Mouse (Mus musculus): ENCODE data around the gene Ndufa3. TPM values are rescaled to one million over a fixed set of nuclear protein-coding genes. Genes with fewer than 3 reads are reported as not detected.
"Not testable (repeated sequence)": the region's sequence is repeated elsewhere in the genome, so short reads cannot be mapped to it uniquely, and the experiment has no call there.

The Ndufa3 gene
- total RNA-seq, 2 experiments from 2014 or later: 931 to 1,252 TPM

GRCm38 (mm10) chr7:3590550-3590949, 26.6 kb upstream of the Ndufa3 start:
- DNase-seq: no peak
- Histone ChIP-seq H3K27ac (no peak overlapping the region), H3K4me3 (no peak overlapping the region)
- intact Hi-C loops (cut with DNase I): no loop called here
- no peak for TF ChIP-seq CTCF (IDR thresholded peaks at IDR 0.05)

GRCm38 (mm10) chr7:3591534-3591933, 25.6 kb upstream of the Ndufa3 start:
- no peak; the same call in 1 of the 2 replicates for TF ChIP-seq CTCF (IDR thresholded peaks at IDR 0.05)
- DNase-seq: no peak
- Histone ChIP-seq H3K4me3 (no peak overlapping the region), H3K27ac (no peak overlapping the region)
- intact Hi-C loops (cut with DNase I): no loop called here

DNA sequence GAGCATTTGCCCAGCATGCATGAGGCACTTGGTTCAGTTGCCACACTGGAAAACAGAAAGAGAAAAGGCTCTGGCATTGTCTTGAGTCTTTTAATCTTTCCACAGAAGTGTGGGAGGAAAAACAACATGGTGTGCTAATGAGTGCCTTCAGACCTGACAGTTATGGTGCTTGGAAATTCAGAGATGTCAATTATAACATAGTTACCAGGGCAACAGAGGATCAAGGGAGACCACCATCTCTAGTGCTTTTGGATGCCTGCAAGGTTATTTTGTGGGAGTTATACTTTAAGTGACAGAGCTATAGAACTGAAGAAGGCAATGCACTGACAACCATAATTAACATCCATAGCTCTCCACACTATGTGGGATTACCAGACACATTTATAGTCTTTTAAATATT, 23.3 kb upstream of the Ndufa3 start:
- TF ChIP-seq CTCF (IDR thresholded peaks at IDR 0.05): no peak
- Histone ChIP-seq H3K4me3 (no peak overlapping the region), H3K27ac (no peak overlapping the region)
- intact Hi-C loops (cut with DNase I): no loop called here
- DNase-seq: no peak

- TF ChIP-seq CTCF (IDR thresholded peaks at IDR 0.05): no peak
- no peak for DNase-seq
- intact Hi-C loops (cut with DNase I): no loop called here
- Histone ChIP-seq H3K4me3 (no peak overlapping the region), H3K27ac (no peak overlapping the region)
These were observed 22.5 kb upstream of the Ndufa3 start for GRCm38 (mm10) chr7:3594686-3595085.

DNA sequence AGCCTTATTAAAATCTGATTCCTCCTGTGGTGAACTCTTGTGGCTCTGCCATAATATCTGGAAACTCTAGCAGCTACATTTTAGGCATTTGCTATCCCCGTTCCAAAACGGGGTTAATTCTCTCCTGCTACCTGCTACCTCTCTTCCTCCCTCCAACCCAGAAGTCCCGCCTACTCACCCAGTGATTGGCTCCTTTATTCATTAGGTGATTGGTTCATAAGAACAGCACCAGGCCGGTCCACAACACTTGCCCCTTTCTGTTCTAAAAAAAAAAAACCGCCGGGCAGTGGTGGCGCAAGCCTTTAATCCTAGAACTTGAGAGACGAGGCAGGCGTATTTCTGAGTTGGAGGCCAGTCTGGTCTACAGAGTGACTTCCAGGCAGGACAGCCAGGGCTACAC, 22.0 kb upstream of the Ndufa3 start:
- no peak for DNase-seq
- TF ChIP-seq CTCF (IDR thresholded peaks at IDR 0.05): no peak
- intact Hi-C loops (cut with DNase I): no loop called here
- no peak overlapping the region for H3K27ac ChIP-seq
- H3K4me3 ChIP-seq: no peak overlapping the region

DNA sequence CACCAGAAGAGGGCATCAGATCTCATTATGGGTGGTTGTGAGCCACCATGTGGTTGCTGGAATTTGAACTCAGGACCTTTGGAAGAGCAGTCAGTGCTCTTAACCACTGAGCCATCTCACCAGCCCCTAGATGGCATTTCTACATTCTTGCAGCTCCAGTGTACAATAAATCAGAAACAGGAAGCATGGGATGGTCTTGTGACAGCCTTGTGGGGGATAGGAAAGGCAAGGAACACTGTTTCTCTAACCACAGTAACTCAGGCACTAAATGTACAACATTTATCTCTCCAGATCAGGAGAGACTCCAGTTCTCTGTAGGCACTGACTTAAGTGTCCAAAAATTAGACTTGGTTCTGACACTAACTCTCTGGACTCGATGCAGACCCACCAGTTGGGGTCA, 19.4 kb upstream of the Ndufa3 start:
- intact Hi-C loops (cut with DNase I): not testable (repeated sequence)

DNA sequence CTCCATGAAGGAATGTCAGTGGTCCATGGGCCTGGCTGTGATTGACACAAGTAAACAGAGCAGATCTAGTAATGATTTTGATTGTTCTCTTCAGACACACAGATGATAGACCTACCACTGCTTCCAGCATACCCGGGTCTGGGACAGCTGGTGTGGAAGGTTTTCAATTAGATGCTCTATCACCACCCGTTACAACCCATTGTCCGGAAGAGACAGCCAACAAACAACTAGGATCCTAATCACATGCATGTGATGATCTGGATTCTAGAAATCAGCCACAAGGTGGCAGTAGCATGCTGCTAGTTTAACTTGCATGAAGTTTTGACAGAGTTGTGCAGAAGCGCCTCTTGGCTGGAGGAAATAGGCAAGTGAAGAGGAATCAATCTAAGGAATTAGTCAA, 16.1 kb upstream of the Ndufa3 start:
- peak; percentile 57 for DNase-seq
- intact Hi-C loops (cut with DNase I): no loop called here
- Histone ChIP-seq H3K27ac (no peak overlapping the region), H3K4me3 (no peak overlapping the region)
- peak; percentile 84 for TF ChIP-seq CTCF (IDR thresholded peaks at IDR 0.05)

More for the DNA sequence above, 19.4 kb upstream of the Ndufa3 start:
- H3K4me3 ChIP-seq, DNase-seq, H3K27ac ChIP-seq: not testable (repeated sequence)

DNA sequence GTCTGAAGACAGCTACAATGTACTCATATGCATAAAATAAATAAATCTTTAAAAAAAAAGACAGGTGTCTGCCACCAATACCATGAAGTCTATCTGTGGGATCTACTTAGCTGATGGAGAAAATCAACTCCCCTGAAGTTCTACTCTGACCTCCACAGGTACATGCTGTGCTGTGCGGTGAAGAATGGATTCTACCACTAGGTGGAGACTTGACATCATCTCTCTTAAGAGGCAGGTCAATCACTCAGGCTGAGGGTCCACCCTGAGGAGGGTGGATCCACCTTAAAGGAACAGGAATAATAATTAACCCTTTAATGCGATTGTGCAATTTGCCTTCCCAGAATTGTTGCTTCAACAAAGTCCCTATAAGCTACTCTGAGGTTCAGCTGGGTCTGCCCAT, 10.4 kb upstream of the Ndufa3 start:
- peak; percentile 56 for TF ChIP-seq CTCF (IDR thresholded peaks at IDR 0.05)
- DNase-seq: no peak
- intact Hi-C loops (cut with DNase I): no loop called here
- Histone ChIP-seq H3K27ac (no peak overlapping the region), H3K4me3 (no peak overlapping the region)

- no peak overlapping the region for H3K4me3 ChIP-seq
- intact Hi-C loops (cut with DNase I): no loop called here
- no peak for DNase-seq
- no peak overlapping the region for H3K27ac ChIP-seq
- no peak for TF ChIP-seq CTCF (IDR thresholded peaks at IDR 0.05)
These were observed 9.8 kb upstream of the Ndufa3 start for GRCm38 (mm10) chr7:3607391-3607790.

DNA sequence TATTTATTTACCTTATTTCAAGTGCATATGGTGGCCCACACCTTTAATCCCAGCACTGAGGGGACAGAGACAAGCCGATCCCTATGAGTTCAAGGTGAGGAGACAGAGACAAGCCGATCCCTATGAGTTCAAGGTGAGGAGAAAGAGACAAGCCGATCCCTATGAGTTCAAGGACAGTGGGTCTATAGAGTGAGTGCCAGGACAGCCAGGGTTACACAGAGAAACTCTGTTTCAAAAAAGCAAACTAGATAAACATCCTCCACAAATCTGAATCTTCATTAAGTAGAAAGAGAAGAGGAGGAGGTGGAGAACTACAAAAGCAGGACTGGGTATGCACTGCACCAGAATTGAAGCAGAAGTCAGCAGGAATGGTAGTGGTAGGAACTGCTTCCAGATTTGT, 8.5 kb upstream of the Ndufa3 start:
- Histone ChIP-seq H3K4me3 (no peak overlapping the region), H3K27ac (peak overlapping the region; percentile 48; the same call in 1 of the 2 replicates)
- intact Hi-C loops (cut with DNase I): no loop called here
- no peak for DNase-seq
- TF ChIP-seq CTCF (IDR thresholded peaks at IDR 0.05): no peak

DNA sequence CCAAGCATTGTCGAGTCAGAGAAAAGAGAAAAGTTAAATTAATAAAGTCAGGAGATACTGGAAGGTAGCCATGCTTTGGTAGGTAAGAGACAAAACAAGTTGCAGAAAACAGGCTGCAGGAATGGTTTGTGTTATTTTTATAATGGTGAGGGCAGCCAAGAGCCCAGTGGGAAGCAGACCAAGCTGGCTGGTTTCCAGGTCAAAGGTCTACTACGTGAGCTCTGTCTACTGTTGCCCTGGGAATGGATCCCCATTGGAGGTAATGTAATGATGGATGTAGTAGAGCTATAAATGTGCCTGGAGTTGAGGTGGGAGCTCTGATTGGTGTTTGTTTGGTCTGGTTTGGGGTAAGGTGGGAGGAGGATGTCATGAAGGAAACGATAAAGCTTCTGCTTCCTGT, 8.1 kb upstream of the Ndufa3 start:
- no peak for TF ChIP-seq CTCF (IDR thresholded peaks at IDR 0.05)
- DNase-seq: peak; percentile 57
- Histone ChIP-seq H3K27ac (peak overlapping the region; percentile 48; the same call in 1 of the 2 replicates), H3K4me3 (no peak overlapping the region)
- intact Hi-C loops (cut with DNase I): no loop called here

- no peak for TF ChIP-seq CTCF (IDR thresholded peaks at IDR 0.05)
- no peak for DNase-seq
- intact Hi-C loops (cut with DNase I): loop anchor here (10.0 kb wide), 1 partner anchor 524 kb away; the partner anchor contains the start of gene Leng8
- H3K4me3 ChIP-seq: no peak overlapping the region
- no peak overlapping the region for H3K27ac ChIP-seq
These were observed 6.7 kb upstream of the Ndufa3 start for GRCm38 (mm10) chr7:3610437-3610836.

DNA sequence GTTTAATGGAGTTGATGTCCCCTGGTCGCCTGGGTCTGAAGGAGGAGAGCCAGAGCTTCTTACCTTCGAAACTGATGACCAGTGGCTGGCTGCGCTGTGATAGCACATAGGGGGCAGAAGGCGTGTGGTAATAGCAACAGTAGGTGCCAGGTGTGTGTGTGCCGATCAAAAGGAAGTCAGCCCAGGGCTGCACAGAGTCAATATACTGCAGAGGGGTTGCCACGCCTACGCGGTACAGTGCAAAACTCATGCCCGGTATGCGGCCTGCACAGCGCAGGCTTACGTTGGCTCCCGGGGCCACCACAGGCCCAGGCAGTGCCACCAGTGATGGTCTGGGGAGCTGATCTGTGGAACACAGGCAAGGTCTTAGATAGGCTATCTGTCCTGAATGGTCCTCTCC, 6.2 kb upstream of the Ndufa3 start:
- Histone ChIP-seq H3K4me3 (no peak overlapping the region), H3K27ac (no peak overlapping the region)
- DNase-seq: no peak
- no peak for TF ChIP-seq CTCF (IDR thresholded peaks at IDR 0.05)
- intact Hi-C loops (cut with DNase I): loop anchor here (10.0 kb wide), 1 partner anchor 524 kb away; the partner anchor contains the start of gene Leng8

DNA sequence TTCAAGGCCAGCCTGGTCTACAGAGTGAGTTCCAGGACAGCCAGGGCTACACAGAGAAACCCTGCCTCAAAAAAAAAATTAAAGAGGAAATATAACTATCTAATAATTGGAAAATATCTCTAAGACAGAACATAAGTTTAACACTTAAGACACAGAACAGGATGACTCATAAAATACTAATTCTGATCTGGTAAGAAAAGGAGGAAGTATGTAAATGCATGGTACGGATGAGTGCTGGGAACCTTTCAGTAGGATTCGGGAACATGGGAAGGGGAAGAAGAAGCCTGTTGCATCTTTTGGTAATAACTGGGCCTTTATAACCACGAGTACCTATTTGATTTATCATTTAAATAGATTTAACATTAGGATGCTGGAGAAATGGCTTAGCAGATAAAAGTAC, 3.2 kb upstream of the Ndufa3 start:
- Histone ChIP-seq H3K4me3 (no peak overlapping the region), H3K27ac (no peak overlapping the region)
- DNase-seq: no peak
- intact Hi-C loops (cut with DNase I): loop anchor here (10.0 kb wide), 1 partner anchor 521 kb away; the partner anchor contains the start of gene Leng8
- TF ChIP-seq CTCF (IDR thresholded peaks at IDR 0.05): no peak

All from gastrocnemius, adult 2 months (tissue).